Mouse (Mus musculus) megakaryocyte, adult 5-6 weeks (primary cell): ENCODE data around the gene Grasp. TPM values are rescaled to one million over a fixed set of nuclear protein-coding genes. Genes with fewer than 3 reads are reported as not detected.

Source experiments
- ATAC-seq: 2 replicates; pipeline ENCODE4 v1.8.0; 2016; ENCODE audit warnings: mild to moderate bottlenecking, inconsistent platforms; ENCODE audit not compliant: poor library complexity, severe bottlenecking
- total RNA-seq, 2 experiments: library from RNA; stranded (forward) in 1 of 2; stranded (reverse) in 1 of 2; fragments of 153-499, 151-499 nt in 1 of 2; fragments of 221-1000, 200-1000 nt in 1 of 2; gene quantifications; 2 replicates each; pipeline versions ENCODE4 v1.2.3 to v1.2.4; 2015 to 2017

Gene Grasp
- total RNA-seq (2015) (0.16 and 0.30 TPM in 2 replicates), total RNA-seq (2017) (0.29 and 0.85 TPM in 2 replicates)

GRCm38 (mm10) chr15:101224006-101224906, at the start of gene Grasp:
Gene Grasp, plus strand, starts transcription at chr15:101224188.
- peak; percentile 68 for ATAC-seq

DNA sequence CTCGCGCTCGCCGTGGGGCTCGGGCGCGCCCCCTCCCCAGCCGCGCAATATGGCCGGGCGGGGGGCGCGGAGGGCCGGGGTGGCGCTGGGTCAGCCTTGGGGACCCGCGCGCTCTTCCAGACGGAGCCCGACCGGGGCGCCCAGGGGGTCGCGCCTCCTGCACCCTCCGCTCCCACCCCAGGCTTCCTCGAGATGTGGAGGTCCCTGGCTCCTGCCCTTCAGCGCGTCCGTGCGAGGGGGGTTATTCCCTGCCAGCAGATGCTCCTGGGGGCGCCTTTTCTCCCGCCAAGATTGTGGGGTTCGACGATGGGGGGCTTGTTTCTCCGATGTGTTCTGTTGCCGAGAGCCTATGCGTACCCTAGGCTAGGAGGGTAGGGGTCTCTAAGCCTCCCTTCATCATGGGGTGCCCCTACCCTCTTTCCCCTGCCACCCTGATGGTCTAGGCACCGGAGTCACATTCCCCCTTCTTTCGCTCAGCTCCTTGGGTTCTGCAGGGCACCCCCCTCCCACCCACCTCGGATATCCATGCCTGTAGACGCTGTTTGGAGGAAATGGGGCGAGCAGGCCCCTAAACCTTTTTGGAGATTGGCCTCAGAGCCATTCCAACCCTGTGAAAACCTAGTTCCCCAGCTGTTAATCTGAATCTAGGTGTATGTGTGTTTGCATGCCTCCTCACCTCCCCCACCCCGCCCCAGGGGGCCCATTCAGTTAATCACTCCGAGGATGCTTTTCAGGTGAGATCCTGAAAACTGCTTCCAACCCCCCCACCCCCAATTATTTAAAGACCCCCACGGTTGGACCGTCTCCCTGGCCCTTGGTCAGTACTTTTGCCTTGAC, 49.5 kb upstream of the Grasp start:
- no peak for ATAC-seq

DNA sequence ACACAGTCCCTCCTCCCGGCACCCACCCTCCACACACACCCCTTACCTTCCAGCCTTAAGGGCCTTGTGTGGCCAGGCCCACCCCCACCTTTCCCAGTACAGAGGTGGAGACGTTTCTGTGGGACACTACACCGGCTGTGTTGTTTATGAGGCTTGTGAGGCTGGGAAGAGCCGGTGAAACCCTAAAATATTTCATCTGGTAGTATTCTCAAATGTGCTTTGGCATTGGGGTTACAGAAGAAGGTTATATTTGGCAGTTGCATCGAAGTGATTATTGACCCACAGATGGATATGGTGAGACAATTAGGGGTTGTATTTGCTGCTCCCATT, 48.9 kb upstream of the Grasp start:
- no peak for ATAC-seq

- ATAC-seq = no peak
Observed at GRCm38 (mm10) chr15:101175613-101176283, 48.2 kb upstream of the Grasp start.

DNA sequence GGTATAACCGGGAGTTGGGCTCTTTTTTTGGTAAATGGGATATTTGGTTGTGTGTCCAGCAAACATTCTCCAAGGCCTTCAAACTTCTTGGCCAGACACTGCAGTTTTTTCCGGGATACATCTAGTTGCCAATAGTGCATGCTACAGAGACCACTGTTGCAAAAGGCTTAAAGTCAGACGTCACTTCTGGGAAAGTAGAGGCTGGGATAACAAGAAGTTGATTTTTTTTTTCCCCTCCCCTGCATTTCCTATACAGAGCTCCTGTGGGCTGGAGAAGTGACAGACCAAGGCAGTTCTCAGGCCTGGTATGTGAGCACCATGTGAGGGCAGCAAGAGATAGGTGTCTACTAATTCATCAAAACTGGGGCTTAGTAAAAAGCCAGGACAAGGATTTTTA, 47.7 kb upstream of the Grasp start:
- ATAC-seq = no peak

DNA sequence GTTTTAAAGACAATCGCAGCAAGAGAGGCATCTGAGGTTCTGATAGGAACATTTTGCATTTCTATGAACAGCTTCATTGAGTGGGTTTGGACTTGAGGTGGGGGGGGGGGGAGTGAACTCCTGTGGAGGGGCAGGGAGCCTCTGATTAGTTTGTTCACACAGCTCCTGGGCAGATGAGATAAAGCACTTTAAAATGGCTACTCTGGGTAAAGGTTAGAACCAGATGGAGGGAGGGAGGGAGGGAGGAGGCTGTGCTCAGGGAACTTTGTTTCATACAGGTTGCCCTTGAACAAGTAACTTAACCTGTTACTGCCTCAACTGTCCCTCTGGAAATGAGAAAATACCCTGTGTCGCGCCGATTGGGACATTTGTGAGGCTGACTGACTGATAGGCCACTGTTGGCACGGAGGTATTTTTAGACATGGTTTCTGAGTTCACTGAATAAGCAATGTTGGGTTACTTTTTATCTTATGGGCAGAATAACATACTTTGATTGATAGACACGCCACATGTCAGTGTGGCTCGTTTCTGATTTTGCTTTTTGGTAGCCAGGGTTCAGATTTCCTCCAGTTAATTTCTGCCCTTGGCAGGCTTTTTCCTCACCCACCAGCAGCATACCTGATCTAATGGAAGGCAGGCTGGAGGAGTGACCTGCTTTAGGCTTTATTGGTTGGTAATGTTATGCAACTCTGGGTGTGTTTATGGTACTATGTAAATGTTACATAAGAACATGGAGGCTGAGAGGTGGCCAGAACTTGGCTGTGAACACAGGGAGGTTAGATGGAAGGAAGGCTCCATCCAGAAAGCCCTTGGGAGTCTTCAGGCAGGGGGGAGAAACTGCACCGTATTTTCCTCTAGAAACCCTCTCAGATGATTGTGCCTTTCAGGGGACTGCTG, 46.9 kb upstream of the Grasp start:
- no peak for ATAC-seq

- ATAC-seq = no peak
Observed at GRCm38 (mm10) chr15:101180363-101181105, 43.5 kb upstream of the Grasp start.

DNA sequence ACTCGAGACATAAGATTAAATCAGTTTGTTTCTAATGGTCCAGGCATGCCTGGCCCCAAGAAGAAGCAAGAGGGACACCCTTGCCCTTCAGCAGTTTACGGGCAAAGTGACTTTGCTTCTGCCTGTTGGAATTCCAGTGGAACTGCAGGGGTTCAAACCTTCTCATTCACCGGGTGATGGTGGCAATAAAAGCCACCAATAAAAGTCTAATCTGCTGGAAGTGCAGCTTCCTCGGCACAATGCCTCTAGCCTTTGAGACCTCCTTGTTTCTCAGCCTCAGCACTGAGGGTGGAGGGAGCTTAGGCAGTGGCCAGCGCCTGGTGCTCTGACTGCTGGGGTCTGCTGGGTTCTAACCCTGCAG, 42.9 kb upstream of the Grasp start:
- ATAC-seq = no peak

DNA sequence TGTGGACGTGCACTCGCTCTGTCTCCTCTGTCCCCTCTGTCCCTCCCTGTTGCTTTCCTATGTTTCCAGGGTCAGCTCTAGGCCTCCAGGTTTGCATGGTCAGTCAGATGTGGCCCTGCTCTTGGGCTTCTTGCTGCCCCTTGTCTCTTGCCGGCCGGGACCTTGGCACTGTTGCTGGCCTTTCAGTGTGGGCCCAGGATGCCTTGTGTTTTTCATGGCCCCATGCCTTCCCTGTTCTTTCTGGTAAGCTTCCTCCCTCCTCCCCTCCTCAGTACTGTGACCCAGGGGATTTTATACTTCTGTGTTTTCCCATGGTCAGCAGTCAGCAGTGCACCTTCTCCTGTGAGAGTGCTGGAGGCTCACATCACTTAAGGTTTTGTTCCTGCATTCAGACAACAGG, 42.5 kb upstream of the Grasp start:
- ATAC-seq = no peak

DNA sequence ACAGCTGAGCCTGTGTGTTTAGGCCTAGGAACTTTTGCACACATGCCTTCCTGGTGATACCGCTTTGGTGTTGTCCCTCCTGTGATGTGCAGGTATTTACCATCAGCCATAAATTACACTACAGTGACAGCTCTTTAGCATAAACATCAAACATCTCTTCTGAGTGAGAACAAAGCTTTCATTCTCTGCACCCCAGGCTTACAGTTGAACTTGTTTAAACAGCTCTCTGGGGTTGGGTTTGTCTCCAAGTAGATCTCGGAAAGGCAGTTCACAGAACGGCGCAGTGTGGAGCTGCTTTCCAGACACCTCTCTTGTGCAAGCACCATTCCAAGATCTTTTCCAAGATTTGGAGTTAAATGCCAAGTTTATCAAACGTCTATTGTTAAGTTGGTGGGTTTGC, 41.3 kb upstream of the Grasp start:
- no peak for ATAC-seq

- ATAC-seq = no peak
Observed at GRCm38 (mm10) chr15:101184300-101184699, 39.7 kb upstream of the Grasp start.

GRCm38 (mm10) chr15:101185549-101185948, 38.4 kb upstream of the Grasp start:
- ATAC-seq = no peak

- ATAC-seq = peak; percentile 64
Observed at GRCm38 (mm10) chr15:101187907-101188306, 36.1 kb upstream of the Grasp start.

DNA sequence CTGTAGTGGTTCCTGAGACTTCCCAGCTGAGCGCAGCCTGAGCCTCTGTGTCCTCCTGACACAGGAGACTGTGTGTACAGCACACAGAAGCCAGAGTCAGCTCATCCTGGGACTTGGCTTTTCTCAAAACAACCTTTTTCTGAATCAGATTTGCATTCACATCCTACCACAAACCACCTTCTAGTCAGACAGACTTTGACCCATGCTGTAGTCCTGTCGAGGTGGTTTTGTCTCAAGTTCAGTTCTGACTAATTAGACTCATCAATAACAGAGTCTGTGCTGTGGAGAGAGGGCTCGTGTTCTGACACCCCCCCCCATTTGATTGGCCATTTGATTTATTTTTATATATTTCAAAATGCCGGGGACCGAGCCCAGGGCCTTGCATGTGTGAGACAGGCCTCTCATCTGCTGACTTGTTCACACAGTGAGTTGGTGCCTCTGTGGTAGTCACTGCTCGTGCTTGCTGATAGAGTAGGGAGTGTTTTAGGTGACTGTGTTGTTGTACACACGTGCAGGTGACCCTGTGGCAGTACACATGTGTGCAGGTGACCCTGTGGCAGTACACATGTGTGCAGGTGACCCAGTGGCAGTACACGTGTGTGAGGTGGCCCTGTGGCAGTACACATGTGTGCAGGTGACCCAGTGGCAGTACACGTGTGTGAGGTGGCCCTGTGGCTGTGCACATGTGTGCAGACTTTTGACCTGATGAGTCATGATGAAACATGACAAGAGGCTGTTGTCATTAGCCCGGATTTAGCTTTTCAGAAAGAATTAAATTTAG, 33.8 kb upstream of the Grasp start:
- no peak for ATAC-seq

- peak; percentile 51 for ATAC-seq
Observed at GRCm38 (mm10) chr15:101190762-101191150, 33.2 kb upstream of the Grasp start.

- peak; percentile 53 for ATAC-seq
Observed at GRCm38 (mm10) chr15:101191459-101192259, 32.3 kb upstream of the Grasp start.

GRCm38 (mm10) chr15:101192260-101192640, 31.7 kb upstream of the Grasp start:
- ATAC-seq = no peak

DNA sequence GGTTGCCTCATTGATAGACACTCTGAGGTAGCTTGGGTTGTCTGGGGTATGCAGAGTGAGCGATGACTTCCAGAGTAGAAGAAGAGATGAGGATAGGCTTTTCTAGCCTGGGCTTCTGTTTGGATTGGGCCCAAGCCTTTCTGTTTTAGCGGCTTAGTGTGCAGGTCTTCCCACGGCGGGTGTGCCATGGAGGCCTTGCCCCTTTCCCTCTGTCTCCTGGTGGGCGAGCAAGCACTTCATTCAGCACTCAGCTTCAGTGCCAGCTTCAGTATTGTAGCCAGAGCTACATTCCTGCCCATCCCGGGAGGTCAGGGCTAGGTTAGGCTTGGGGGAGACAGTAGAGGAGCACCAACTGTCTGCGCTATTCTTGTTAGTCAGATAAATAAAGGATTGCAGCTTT, 31.3 kb upstream of the Grasp start:
- no peak for ATAC-seq
